ENCODE assay signal across 34 mouse cellular contexts in the genomic region with DNA sequence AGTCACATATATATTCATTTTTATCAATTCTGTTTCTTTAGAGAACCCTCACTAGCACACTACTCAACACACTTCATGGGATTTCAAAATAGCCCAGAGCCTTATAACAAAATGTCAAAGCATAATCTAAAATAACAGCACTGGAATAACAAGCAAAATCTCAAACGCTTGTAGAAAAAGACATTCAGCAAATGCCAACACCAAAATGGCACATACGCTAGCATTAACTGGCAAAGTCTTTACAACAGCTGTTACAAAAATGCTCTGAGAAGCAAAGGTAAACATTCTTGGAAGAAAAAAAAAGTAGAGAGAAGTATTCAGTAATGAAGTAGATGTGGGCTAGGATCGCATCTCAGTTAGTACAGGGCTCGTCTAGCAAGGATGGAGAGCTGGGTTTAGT.
"Had no signal": no experiment of that assay in that cellular context is flagged by ENCODE, and none has a peak within 500 bp of the region (broad histone marks: within the 10 kb centered on the region; RNA-seq: fewer than 3 reads in every experiment).

No protein-coding gene starts in this region.

- H3K9me3 ChIP-seq: heart, embryonic 12.5 days; heart, embryonic 15.5 days; hindbrain, embryonic 10.5 days; hindbrain, embryonic 12.5 days; hindbrain, embryonic 13.5 days; hindbrain, embryonic 15.5 days; intestine, embryonic 15.5 days; kidney, embryonic 15.5 days had no signal

- H3K4me2 ChIP-seq: heart, embryonic 11.5 days; heart, embryonic 12.5 days; heart, embryonic 13.5 days; heart, embryonic 15.5 days; hindbrain, embryonic 12.5 days; hindbrain, embryonic 13.5 days; hindbrain, embryonic 14.5 days; hindbrain, embryonic 15.5 days; intestine, embryonic 15.5 days; kidney, embryonic 15.5 days had no signal

- DNase-seq: heart, postnatal 10 days; heart, postnatal 14 days; heart, postnatal 36 days; heart, postnatal 4 days; kidney, adult 11 months; kidney, adult 18-20 months; kidney, adult 2 months; kidney, adult 8-10 months; kidney, adult 9 months; kidney, postnatal 10 days; kidney, postnatal 14 days; kidney, postnatal 25 days; kidney, postnatal 36 days; kidney, postnatal 4 days; layer of hippocampus, adult 9-11 months; layer of hippocampus, postnatal 36 days had no signal

- H3K4me3 ChIP-seq: heart, embryonic 12.5 days; heart, embryonic 13.5 days; heart, embryonic 15.5 days; hindbrain, embryonic 10.5 days; hindbrain, embryonic 12.5 days; hindbrain, embryonic 13.5 days; hindbrain, embryonic 15.5 days; intestine, embryonic 15.5 days; kidney, embryonic 15.5 days; layer of hippocampus, adult 2 months; left cerebral cortex, adult 2 months had no signal

- H3K4me1 ChIP-seq: heart, embryonic 12.5 days; heart, embryonic 13.5 days; heart, embryonic 15.5 days; hindbrain, embryonic 10.5 days; hindbrain, embryonic 12.5 days; hindbrain, embryonic 13.5 days; hindbrain, embryonic 15.5 days; intestine, embryonic 15.5 days; kidney, embryonic 15.5 days had no signal

- H3K27ac ChIP-seq: heart, embryonic 13.5 days; heart, embryonic 15.5 days; hindbrain, embryonic 10.5 days; hindbrain, embryonic 12.5 days; hindbrain, embryonic 13.5 days; hindbrain, embryonic 14.5 days; hindbrain, embryonic 15.5 days; hindbrain, postnatal 0 days; intestine, embryonic 15.5 days; kidney, embryonic 15.5 days; kidney, postnatal 0 days; layer of hippocampus, adult 2 months; left cerebral cortex, adult 2 months had no signal

- H3K9ac ChIP-seq: heart, embryonic 12.5 days; heart, embryonic 13.5 days; heart, embryonic 15.5 days; hindbrain, embryonic 12.5 days; hindbrain, embryonic 13.5 days; hindbrain, embryonic 14.5 days; hindbrain, embryonic 15.5 days; intestine, embryonic 15.5 days; kidney, embryonic 15.5 days had no signal

- H3K27me3 ChIP-seq: heart, embryonic 12.5 days; heart, embryonic 13.5 days; heart, embryonic 15.5 days; hindbrain, embryonic 12.5 days; hindbrain, embryonic 13.5 days; hindbrain, embryonic 15.5 days; intestine, embryonic 15.5 days; kidney, embryonic 15.5 days had no signal

- H3K36me3 ChIP-seq: heart, embryonic 12.5 days; heart, embryonic 13.5 days; heart, embryonic 15.5 days; hindbrain, embryonic 10.5 days; hindbrain, embryonic 12.5 days; hindbrain, embryonic 13.5 days; hindbrain, embryonic 15.5 days; intestine, embryonic 15.5 days; kidney, embryonic 15.5 days had no signal

- ATAC-seq: inflammation-experienced regulatory T-cells, adult 6 months; intestine, embryonic 15.5 days; intestine, embryonic 16.5 days; intestine, postnatal 0 days had no signal
